ENCODE assay signal across 15 mouse cellular contexts in the genomic region with DNA sequence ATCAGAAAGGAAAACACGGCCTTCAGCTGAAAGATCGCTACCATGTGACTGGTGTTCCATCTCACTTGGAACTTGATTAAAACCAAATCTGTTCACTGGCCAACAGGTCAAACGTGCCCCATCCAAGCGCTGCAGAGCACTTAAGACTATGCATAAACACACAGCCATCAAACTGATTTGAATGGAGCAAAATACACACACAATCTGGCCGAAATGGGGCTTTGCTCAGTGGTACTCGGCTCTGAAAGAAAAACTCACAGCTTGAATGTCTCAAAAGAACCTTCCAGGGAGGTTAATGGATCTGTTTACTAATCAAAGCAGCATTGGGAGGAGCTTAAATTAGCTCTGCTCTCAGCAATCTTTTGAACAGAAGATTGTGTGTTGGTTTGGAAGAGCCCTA.
DNase-seq lines count a peak whose midpoint lies in the region; ATAC-seq lines count a peak whose summit lies in the region.
"Had no signal": no experiment of that assay in that cellular context is flagged by ENCODE, and none has a peak within 500 bp of the region (broad histone marks: within the 10 kb centered on the region; RNA-seq: fewer than 3 reads in every experiment).

No protein-coding gene starts in this region.

- H3K9me3 ChIP-seq in hindbrain, embryonic 15.5 days, result no peaks in the 10 kb centered on the region
- no peaks in the 10 kb centered on the region for H3K9me3 ChIP-seq in hindbrain, embryonic 14.5 days (ENCODE audit: control insufficient read depth, low read length)
- H3K9me3 ChIP-seq in midbrain, embryonic 14.5 days (ENCODE audit: control insufficient read depth, low read length), result no peaks in the 10 kb centered on the region
- no peaks in the 10 kb centered on the region for H3K9me3 ChIP-seq in midbrain, embryonic 11.5 days (ENCODE audit: control insufficient read depth, low read length)
- 0 out of 2 replicates have a peak, but pooled peaks cover 2% of the 10 kb centered on the region for H3K9me3 ChIP-seq in lung, embryonic 16.5 days (ENCODE audit: control insufficient read depth, low read length)
- H3K9me3 ChIP-seq in midbrain, embryonic 15.5 days, result no peaks in the 10 kb centered on the region
- H3K9me3 ChIP-seq: liver, embryonic 13.5 days; megakaryocyte, embryonic 14.5 days had no signal

- no peaks in the 10 kb centered on the region for H3K27me3 ChIP-seq in hindbrain, embryonic 15.5 days
- H3K27me3 ChIP-seq in hindbrain, embryonic 14.5 days (ENCODE audit: control insufficient read depth, insufficient read depth, low read length), result no peaks in the 10 kb centered on the region
- H3K27me3 ChIP-seq in midbrain, embryonic 14.5 days (ENCODE audit: control insufficient read depth, insufficient read depth, low read length), result no peaks in the 10 kb centered on the region
- H3K27me3 ChIP-seq in midbrain, embryonic 11.5 days (ENCODE audit: control insufficient read depth, insufficient read depth, low read length), result no peaks in the 10 kb centered on the region
- H3K27me3 ChIP-seq in lung, embryonic 16.5 days (ENCODE audit: control insufficient read depth, insufficient read depth, low read depth, low read length), result no peaks in the 10 kb centered on the region
- no peaks in the 10 kb centered on the region for H3K27me3 ChIP-seq in midbrain, embryonic 15.5 days (replicated peaks)
- H3K27me3 ChIP-seq: liver, embryonic 13.5 days; megakaryocyte, embryonic 14.5 days had no signal

- peaks cover 29% of the 10 kb centered on the region for H3K4me1 ChIP-seq in hindbrain, embryonic 15.5 days (replicated peaks)
- H3K4me1 ChIP-seq in hindbrain, embryonic 14.5 days (replicated peaks; ENCODE audit: control insufficient read depth, insufficient read depth, low read length), result 0 out of 2 replicates have a peak, but pooled peaks cover 17% of the 10 kb centered on the region
- H3K4me1 ChIP-seq in midbrain, embryonic 14.5 days (ENCODE audit: control insufficient read depth, insufficient read depth, low read length), result peaks cover 22% of the 10 kb centered on the region; the same call in 1 of the 2 replicates
- H3K4me1 ChIP-seq in midbrain, embryonic 11.5 days (ENCODE audit: control insufficient read depth, insufficient read depth, low read length), result peaks cover 4% of the 10 kb centered on the region; the same call in 1 of the 2 replicates
- H3K4me1 ChIP-seq in lung, embryonic 16.5 days (replicated peaks; ENCODE audit: control insufficient read depth, insufficient read depth, low read length), result peaks cover 5% of the 10 kb centered on the region
- H3K4me1 ChIP-seq in midbrain, embryonic 15.5 days, result peaks cover 22% of the 10 kb centered on the region
- H3K4me1 ChIP-seq: liver, embryonic 13.5 days; megakaryocyte, embryonic 14.5 days had no signal

- H3K27ac ChIP-seq in hindbrain, embryonic 15.5 days (replicated peaks), result peak overlapping the region; percentile 43
- H3K27ac ChIP-seq in hindbrain, embryonic 14.5 days, result no peak overlapping the region
- no peak overlapping the region for H3K27ac ChIP-seq in midbrain, embryonic 14.5 days (replicated peaks; ENCODE audit: low read depth, low read length)
- no peak overlapping the region for H3K27ac ChIP-seq in midbrain, embryonic 11.5 days (ENCODE audit: low read depth, low read length)
- H3K27ac ChIP-seq in lung, embryonic 16.5 days (ENCODE audit: low read length), result peak overlapping the region; percentile 53
- no peak overlapping the region for H3K27ac ChIP-seq in midbrain, embryonic 15.5 days
- H3K27ac ChIP-seq: liver, embryonic 13.5 days had no signal

- H3K4me2 ChIP-seq in hindbrain, embryonic 15.5 days, result no peak overlapping the region
- H3K4me2 ChIP-seq in hindbrain, embryonic 14.5 days (replicated peaks), result no peak overlapping the region
- H3K4me2 ChIP-seq in midbrain, embryonic 14.5 days (ENCODE audit: low read length), result no peak overlapping the region
- no peak overlapping the region for H3K4me2 ChIP-seq in midbrain, embryonic 11.5 days
- no peak overlapping the region for H3K4me2 ChIP-seq in lung, embryonic 16.5 days (ENCODE audit: low read depth, low read length)
- no peak overlapping the region for H3K4me2 ChIP-seq in midbrain, embryonic 15.5 days
- H3K4me2 ChIP-seq: liver, embryonic 13.5 days had no signal

- no peak overlapping the region for H3K9ac ChIP-seq in hindbrain, embryonic 15.5 days
- H3K9ac ChIP-seq in hindbrain, embryonic 14.5 days, result no peak overlapping the region
- no peak overlapping the region for H3K9ac ChIP-seq in midbrain, embryonic 14.5 days (replicated peaks; ENCODE audit: low read length)
- H3K9ac ChIP-seq in midbrain, embryonic 11.5 days (ENCODE audit: low read length), result no peak overlapping the region
- no peak overlapping the region for H3K9ac ChIP-seq in lung, embryonic 16.5 days (ENCODE audit: low read length)
- no peak overlapping the region for H3K9ac ChIP-seq in midbrain, embryonic 15.5 days
- H3K9ac ChIP-seq: liver, embryonic 13.5 days had no signal

- WGBS in hindbrain, embryonic 15.5 days, result 33% methylated on average over 6 of the region's 6 CpGs
- 42% methylated on average over 6 of the region's 6 CpGs for WGBS in hindbrain, embryonic 14.5 days
- 42% methylated on average over 6 of the region's 6 CpGs for WGBS in midbrain, embryonic 14.5 days
- 43% methylated on average over 6 of the region's 6 CpGs for WGBS in midbrain, embryonic 11.5 days
- 30% methylated on average over 6 of the region's 6 CpGs for WGBS in lung, embryonic 16.5 days
- 36% methylated on average over 6 of the region's 6 CpGs for WGBS in midbrain, embryonic 15.5 days

- H3K4me3 ChIP-seq in hindbrain, embryonic 15.5 days, result no peak overlapping the region
- no peak overlapping the region for H3K4me3 ChIP-seq in hindbrain, embryonic 14.5 days (replicated peaks; ENCODE audit: low read length)
- no peak overlapping the region for H3K4me3 ChIP-seq in midbrain, embryonic 14.5 days (replicated peaks; ENCODE audit: low read depth, low read length)
- H3K4me3 ChIP-seq in midbrain, embryonic 11.5 days (ENCODE audit: low read depth, low read length), result no peak overlapping the region
- no peak overlapping the region for H3K4me3 ChIP-seq in lung, embryonic 16.5 days (ENCODE audit: low read length)
- H3K4me3 ChIP-seq in midbrain, embryonic 15.5 days, result no peak overlapping the region
- H3K4me3 ChIP-seq: liver, embryonic 13.5 days; megakaryocyte, embryonic 14.5 days had no signal

- DNase-seq in hindbrain, embryonic 14.5 days (ENCODE audit: low spot score), result no peak
- peak; percentile 21 for DNase-seq in midbrain, embryonic 14.5 days
- no peak for DNase-seq in midbrain, embryonic 11.5 days (ENCODE audit: low spot score, missing footprints)
- no peak for DNase-seq in left cerebral cortex, adult 11 months (ENCODE audit: low spot score)
- DNase-seq: adrenal gland, adult 8-10 months; cerebellum, postnatal 14 days; layer of hippocampus, adult 9-11 months; left cerebral cortex, postnatal 4 days; liver, embryonic 13.5 days; right cerebral cortex, postnatal 25 days; thymus, postnatal 36 days had no signal

- H3K36me3 ChIP-seq in hindbrain, embryonic 15.5 days, result no peaks in the 10 kb centered on the region
- no peaks in the 10 kb centered on the region for H3K36me3 ChIP-seq in hindbrain, embryonic 14.5 days (replicated peaks; ENCODE audit: control insufficient read depth, insufficient read depth)
- no peaks in the 10 kb centered on the region for H3K36me3 ChIP-seq in midbrain, embryonic 14.5 days (ENCODE audit: control insufficient read depth, insufficient read depth, low read length)
- H3K36me3 ChIP-seq in midbrain, embryonic 11.5 days (ENCODE audit: control insufficient read depth, insufficient read depth, low read length), result no peaks in the 10 kb centered on the region
- no peaks in the 10 kb centered on the region for H3K36me3 ChIP-seq in lung, embryonic 16.5 days (ENCODE audit: control insufficient read depth, insufficient read depth, low read length)
- H3K36me3 ChIP-seq in midbrain, embryonic 15.5 days (replicated peaks), result no peaks in the 10 kb centered on the region
- H3K36me3 ChIP-seq: liver, embryonic 13.5 days had no signal

- ATAC-seq in hindbrain, embryonic 15.5 days (ENCODE audit: low FRiP score, low read depth), result peak; percentile 45; the same call in 1 of the 2 replicates
- no peak for ATAC-seq in hindbrain, embryonic 14.5 days (ENCODE audit: low FRiP score)
- ATAC-seq in midbrain, embryonic 14.5 days (ENCODE audit: low FRiP score, low TSS enrichment), result no peak
- no peak for ATAC-seq in midbrain, embryonic 11.5 days (ENCODE audit: low FRiP score)
- peak; percentile 92 for ATAC-seq in lung, embryonic 16.5 days (ENCODE audit: low read depth)
- no peak for ATAC-seq in midbrain, embryonic 15.5 days (replicated peaks)

Comparison
In these comparisons a context has a peak if more than half of its experiments do, and no peak if none do; other contexts are left out.
1. ATAC-seq: peak in hindbrain, embryonic 15.5 days (single experiment) and lung, embryonic 16.5 days (single experiment); none in hindbrain, embryonic 14.5 days (single experiment), midbrain, embryonic 14.5 days (single experiment), midbrain, embryonic 11.5 days (single experiment) and midbrain, embryonic 15.5 days (single experiment).
2. H3K27ac ChIP-seq: peak in hindbrain, embryonic 15.5 days (single experiment) and lung, embryonic 16.5 days (single experiment); none in hindbrain, embryonic 14.5 days (single experiment), midbrain, embryonic 14.5 days (single experiment), midbrain, embryonic 11.5 days (single experiment) and midbrain, embryonic 15.5 days (single experiment).